Mouse (Mus musculus): ENCODE results near the gene Iqgap2.

- no peak for TF ChIP-seq POLR2A (IDR thresholded peaks at IDR 0.05; ENCODE audit: insufficient read depth, low read length)
- TF ChIP-seq CTCF (IDR thresholded peaks at IDR 0.05; ENCODE audit: low read depth, low read length), result no peak
Observed at GRCm38 (mm10) chr13:95887375-95887774, 4.3 kb downstream of the Iqgap2 start.
